7 mouse cellular contexts compared by ENCODE assay signal in genomic region chr12:112809641-112810040, GRCm38 (mm10). TPM values are rescaled to one million over a fixed set of nuclear protein-coding genes. Genes with fewer than 3 reads are reported as not detected.
DNase-seq lines count a peak whose midpoint lies in the region; ATAC-seq and TF ChIP-seq lines count a peak whose summit lies in the region.

No protein-coding gene starts in this region.

- peak overlapping the region; percentile 83 for H3K4me2 ChIP-seq in heart, postnatal 0 days (ENCODE audit: low read depth, low read length)
- peak overlapping the region; percentile 98 for H3K4me2 ChIP-seq in limb, embryonic 15.5 days

- TF ChIP-seq POLR2A in thymus, adult 2 months (IDR thresholded peaks at IDR 0.05; ENCODE audit: control insufficient read depth, extremely low read depth, insufficient read depth, low read length, poor library complexity), result no peak

- H3K9me3 ChIP-seq in heart, postnatal 0 days (replicated peaks; ENCODE audit: control insufficient read depth, low read length), result no peaks in the 10 kb centered on the region
- no peaks in the 10 kb centered on the region for H3K9me3 ChIP-seq in limb, embryonic 15.5 days

- no peak for ATAC-seq in heart, postnatal 0 days (ENCODE audit: insufficient read depth, low read depth)
- no peak for ATAC-seq in limb, embryonic 15.5 days (ENCODE audit: insufficient number of reproducible peaks, low FRiP score, low TSS enrichment, low read depth)

- intact Hi-C loops in left cerebral cortex, postnatal 36 days (cut with DNase I), result loop anchor here (5.0 kb wide), 1 partner anchor 33 kb away; no protein-coding TSS in a partner anchor

- peaks cover 12% of the 10 kb centered on the region for H3K4me1 ChIP-seq in thymus, adult 2 months (replicated peaks; ENCODE audit: control insufficient read depth, insufficient read depth, low read length)
- peaks cover 26% of the 10 kb centered on the region for H3K4me1 ChIP-seq in heart, postnatal 0 days (ENCODE audit: control insufficient read depth, insufficient read depth)
- H3K4me1 ChIP-seq in limb, embryonic 15.5 days, result peaks cover 25% of the 10 kb centered on the region

- H3K27me3 ChIP-seq in thymus, adult 2 months (ENCODE audit: control insufficient read depth, insufficient read depth, low read length), result peaks cover 4% of the 10 kb centered on the region; the same call in 1 of the 2 replicates
- no peaks in the 10 kb centered on the region for H3K27me3 ChIP-seq in heart, postnatal 0 days (ENCODE audit: control insufficient read depth, insufficient read depth, low read length)
- no peaks in the 10 kb centered on the region; the same call in 1 of the 2 replicates for H3K27me3 ChIP-seq in limb, embryonic 15.5 days

- WGBS in thymus, adult 2 months, result 20% methylated on average over 8 of the region's 8 CpGs
- 13% methylated on average over 8 of the region's 8 CpGs for WGBS in heart, postnatal 0 days
- WGBS in limb, embryonic 15.5 days, result 28% methylated on average over 8 of the region's 8 CpGs

- H3K4me3 ChIP-seq in thymus, adult 2 months (ENCODE audit: control insufficient read depth, insufficient read depth, low read length), result peak overlapping the region; percentile 55
- peak overlapping the region; percentile 58 for H3K4me3 ChIP-seq in heart, postnatal 0 days (ENCODE audit: low read depth, low read length)
- peak overlapping the region; percentile 73 for H3K4me3 ChIP-seq in limb, embryonic 15.5 days

- TF ChIP-seq EP300 in heart, postnatal 0 days (IDR thresholded peaks at IDR 0.05; ENCODE audit: low read depth), result no peak

- H3K9ac ChIP-seq in heart, postnatal 0 days (replicated peaks; ENCODE audit: low read depth, low read length), result peak overlapping the region; percentile 57
- peak overlapping the region; percentile 47 for H3K9ac ChIP-seq in limb, embryonic 15.5 days

- no peak overlapping the region for H3K27ac ChIP-seq in thymus, adult 2 months (ENCODE audit: control insufficient read depth, insufficient read depth, low read length)
- H3K27ac ChIP-seq in heart, postnatal 0 days (ENCODE audit: low read depth), result no peak overlapping the region
- H3K27ac ChIP-seq in limb, embryonic 15.5 days, result no peak overlapping the region

- TF ChIP-seq CTCF in thymus, adult 2 months (IDR thresholded peaks at IDR 0.05; ENCODE audit: borderline replicate concordance, control insufficient read depth, extremely low read depth, insufficient read depth, low read length, poor library complexity), result no peak
- TF ChIP-seq CTCF in heart, postnatal 0 days (IDR thresholded peaks at IDR 0.05; ENCODE audit: low read depth), result no peak

- no peak for DNase-seq in thymus, adult 2 months
- DNase-seq in thymus, postnatal 14 days, result no peak
- no peak for DNase-seq in heart, postnatal 0 days (ENCODE audit: low spot score)
- no peak for DNase-seq in right cerebral cortex, postnatal 25 days
- DNase-seq in left cerebral cortex, postnatal 36 days (ENCODE audit: low spot score in 2 of 2), result no peak
- DNase-seq in spleen, postnatal 4 days (ENCODE audit: low spot score in 2 of 2), result no peak

- no peaks in the 10 kb centered on the region for H3K36me3 ChIP-seq in thymus, adult 2 months (ENCODE audit: control insufficient read depth, insufficient read depth, low read length)
- peaks cover 11% of the 10 kb centered on the region; the same call in 1 of the 2 replicates for H3K36me3 ChIP-seq in heart, postnatal 0 days (replicated peaks; ENCODE audit: control insufficient read depth, insufficient read depth, low read length)
- H3K36me3 ChIP-seq in limb, embryonic 15.5 days, result peaks cover 17% of the 10 kb centered on the region; the same call in 1 of the 2 replicates

RNA-seq across cellular contexts. Expression of gene Clba1, which starts 0.9 kb away (rescaled TPM):
- polyA plus RNA-seq in thymus, adult 2 months (2012; rRNA removed), result 2.8 and 2.9 TPM in 2 replicates
- total RNA-seq in heart, postnatal 0 days (2014; rRNA removed; ENCODE audit: low replicate concordance), result 7.1 and 9.4 TPM in 2 replicates
- 6.7 and 8.2 TPM in 2 replicates for polyA plus RNA-seq in heart, postnatal 0 days (2015; fragmentation: Nextera tagmentation; extraction: Ambion mirVana)
- polyA plus RNA-seq in limb, embryonic 15.5 days (2015; fragmentation: Nextera tagmentation; extraction: Ambion mirVana), result 5.9 and 6.4 TPM in 2 replicates
- 10 to 100 TPM; 17.4 to 22.1 TPM for total RNA-seq in left cerebral cortex, postnatal 36 days (2021)

RNA-seq across cellular contexts. Expression of gene Ahnak2, which starts 7.2 kb away (rescaled TPM):
- 3.3 and 4.0 TPM in 2 replicates for polyA plus RNA-seq in thymus, adult 2 months (2012; rRNA removed)
- 6.8 and 10.5 TPM in 2 replicates for total RNA-seq in heart, postnatal 0 days (2014; rRNA removed; ENCODE audit: low replicate concordance)
- 2.3 and 2.4 TPM in 2 replicates for polyA plus RNA-seq in heart, postnatal 0 days (2015; fragmentation: Nextera tagmentation; extraction: Ambion mirVana)
- 9.4 and 9.8 TPM in 2 replicates for polyA plus RNA-seq in limb, embryonic 15.5 days (2015; fragmentation: Nextera tagmentation; extraction: Ambion mirVana)
- total RNA-seq in left cerebral cortex, postnatal 36 days (2021), result 1 to 10 TPM; 6.1 to 6.8 TPM

RNA-seq across cellular contexts. Expression of gene Cdca4, which starts 19.6 kb away (rescaled TPM):
- polyA plus RNA-seq in thymus, adult 2 months (2012; rRNA removed), result 124 and 126 TPM in 2 replicates
- total RNA-seq in heart, postnatal 0 days (2014; rRNA removed; ENCODE audit: low replicate concordance), result 27.7 and 32.2 TPM in 2 replicates
- polyA plus RNA-seq in heart, postnatal 0 days (2015; fragmentation: Nextera tagmentation; extraction: Ambion mirVana), result 18.6 and 19.1 TPM in 2 replicates
- 105 TPM in 2 replicates for polyA plus RNA-seq in limb, embryonic 15.5 days (2015; fragmentation: Nextera tagmentation; extraction: Ambion mirVana)
- total RNA-seq in left cerebral cortex, postnatal 36 days (2021), result 10 to 100 TPM in 1 of 2 experiments, 1 to 10 TPM in 1; 9.2 to 10.9 TPM

RNA-seq across cellular contexts. Expression of gene Pld4, which starts 49.2 kb away (rescaled TPM):
- 82.3 and 99.8 TPM in 2 replicates for polyA plus RNA-seq in thymus, adult 2 months (2012; rRNA removed)
- total RNA-seq in heart, postnatal 0 days (2014; rRNA removed; ENCODE audit: low replicate concordance), result 6.8 and 7.2 TPM in 2 replicates
- polyA plus RNA-seq in heart, postnatal 0 days (2015; fragmentation: Nextera tagmentation; extraction: Ambion mirVana), result 3.4 and 4.7 TPM in 2 replicates
- 13.1 and 14.5 TPM in 2 replicates for polyA plus RNA-seq in limb, embryonic 15.5 days (2015; fragmentation: Nextera tagmentation; extraction: Ambion mirVana)
- 10 to 100 TPM in 1 of 2 experiments, 1 to 10 TPM in 1; 9.3 to 10.3 TPM for total RNA-seq in left cerebral cortex, postnatal 36 days (2021)

RNA-seq across cellular contexts. Expression of gene Gpr132, which starts 58.4 kb away (rescaled TPM):
- polyA plus RNA-seq in thymus, adult 2 months (2012; rRNA removed), result 256 and 265 TPM in 2 replicates
- 0.38 TPM in 1 of 2 replicates, not detected in the other for total RNA-seq in heart, postnatal 0 days (2014; rRNA removed; ENCODE audit: low replicate concordance)
- 0.04 TPM in 1 of 2 replicates, not detected in the other for polyA plus RNA-seq in heart, postnatal 0 days (2015; fragmentation: Nextera tagmentation; extraction: Ambion mirVana)
- 0.20 and 0.41 TPM in 2 replicates for polyA plus RNA-seq in limb, embryonic 15.5 days (2015; fragmentation: Nextera tagmentation; extraction: Ambion mirVana)
- not detected for total RNA-seq in left cerebral cortex, postnatal 36 days (2021)
